Mouse (Mus musculus) spleen, adult 2 months (tissue): ENCODE results near the gene Sbno1.

ENCODE experiments used
- CTCF ChIP-seq: fragments of 200-500 bp; IDR thresholded peaks from 2 replicates; pipeline ENCODE4 v1.5.1; 2011; ENCODE audit warnings: mild to moderate bottlenecking, inconsistent platforms; ENCODE audit not compliant: insufficient read depth, insufficient read length, insufficient replicate concordance; ENCODE audit errors: extremely low read depth
- POLR2A ChIP-seq: fragments of 200-500 bp; IDR thresholded peaks from 2 replicates; pipeline ENCODE4 v1.6.1; 2011; ENCODE audit warnings: low read depth, low read length, inconsistent platforms

GRCm38 (mm10) chr5:124374298-124374697, 51.5 kb downstream of the Sbno1 start:
- TF ChIP-seq CTCF (no peak), POLR2A (no peak)
